Mouse (Mus musculus) CH12.LX (cell line): ENCODE data around the gene Chd2. TPM values are rescaled to one million over a fixed set of nuclear protein-coding genes. Genes with fewer than 3 reads are reported as not detected.

Experiments used
- DNase-seq: peaks from one replicate; pipeline ENCODE4 v3.0.0-alpha.2; 2013; ENCODE audit errors: extremely low read depth
- H3K27ac ChIP-seq: 2 replicates; pipeline ENCODE4 v1.5.1; 2012; ENCODE audit warnings: low read depth, mild to moderate bottlenecking, control low read depth, moderate library complexity; ENCODE audit not compliant: insufficient read depth
- H3K27me3 ChIP-seq: replicated peaks from 2 replicates; pipeline ENCODE3; 2012; ENCODE audit warnings: inconsistent platforms
- H3K36me3 ChIP-seq, 2 experiments: replicated peaks in 1 of 2; 2 replicates each; pipeline versions ENCODE3 to v1.6.1; 2012; ENCODE audit warnings: inconsistent platforms in 1 of 2, low read length in 1 of 2, mild to moderate bottlenecking in 1 of 2, mixed read lengths in 1 of 2, moderate library complexity in 1 of 2; ENCODE audit not compliant: control insufficient read depth in 1 of 2, insufficient read depth in 1 of 2
- H3K4me1 ChIP-seq, 2 experiments: 2 replicates each; pipeline ENCODE4 v1.6.1; 2012; ENCODE audit warnings: inconsistent platforms in 1 of 2, moderate library complexity in 1 of 2; ENCODE audit not compliant: insufficient read depth in 2 of 2, control insufficient read depth in 1 of 2
- H3K4me2 ChIP-seq: 2 replicates; pipeline ENCODE4 v1.6.1; 2012; ENCODE audit warnings: low read depth, mild to moderate bottlenecking, control low read depth; ENCODE audit not compliant: poor library complexity, insufficient read depth, severe bottlenecking
- H3K4me3 ChIP-seq, 3 experiments: fragments of 150-350 bp in 1 of 3; sonication (generic) in 1 of 3; replicated peaks in 1 of 3; 2 replicates each; pipeline versions ENCODE3 to v1.5.1; 2011 to 2012; ENCODE audit warnings: low read depth in 2 of 3, low read length in 2 of 3, mild to moderate bottlenecking in 2 of 3, moderate library complexity in 2 of 3, control low read depth in 1 of 3, improper control_type of control experiment in 1 of 3, inconsistent platforms in 1 of 3, mixed read lengths in 1 of 3; ENCODE audit not compliant: poor library complexity in 1 of 3
- H3K79me2 ChIP-seq: replicated peaks from 2 replicates; pipeline ENCODE4 v1.6.1; 2012; ENCODE audit warnings: mild to moderate bottlenecking, moderate library complexity; ENCODE audit not compliant: control insufficient read depth, poor library complexity, insufficient read depth, severe bottlenecking; ENCODE audit errors: extremely low read depth
- H3K9ac ChIP-seq: 2 replicates; pipeline ENCODE4 v1.6.1; 2012; ENCODE audit warnings: low read depth, mild to moderate bottlenecking, control low read depth, moderate library complexity; ENCODE audit not compliant: insufficient read depth
- H3K9me3 ChIP-seq: replicated peaks from 2 replicates; pipeline ENCODE3; 2012; ENCODE audit warnings: low read length, inconsistent platforms, mixed read lengths
- BHLHE40 ChIP-seq: IDR thresholded peaks from 2 replicates; pipeline ENCODE4 v1.6.1; 2011; ENCODE audit warnings: mild to moderate bottlenecking, low read depth, low read length, improper control_type of control experiment
- CHD1 ChIP-seq: IDR thresholded peaks from 2 replicates; pipeline ENCODE4 v1.6.1; 2012; ENCODE audit warnings: low read depth, low read length, improper control_type of control experiment, inconsistent platforms
- CHD2 ChIP-seq: IDR thresholded peaks from 2 replicates; pipeline ENCODE4 v1.6.1; 2011; ENCODE audit warnings: low read length, improper control_type of control experiment
- CTCF ChIP-seq, 2 experiments: IDR thresholded peaks in 1 of 2; conservative IDR thresholded peaks in 1 of 2; 2 replicates each; pipeline ENCODE4 v1.5.1; 2011 to 2012; ENCODE audit warnings: low read depth in 2 of 2, low read length in 2 of 2, improper control_type of control experiment in 1 of 2, inconsistent platforms in 1 of 2, mild to moderate bottlenecking in 1 of 2, moderate library complexity in 1 of 2
- E2F4 ChIP-seq: IDR thresholded peaks from 2 replicates; pipeline ENCODE4 v1.6.1; 2011; ENCODE audit warnings: low read depth, low read length, improper control_type of control experiment; ENCODE audit not compliant: insufficient replicate concordance
- ELF1 ChIP-seq: IDR thresholded peaks from 2 replicates; pipeline ENCODE4 v1.6.1; 2014; ENCODE audit warnings: low read depth, mild to moderate bottlenecking, inconsistent platforms, low read length, improper control_type of control experiment
- EP300 ChIP-seq: IDR thresholded peaks from 2 replicates; pipeline ENCODE4 v1.6.1; 2011; ENCODE audit warnings: low read length, improper control_type of control experiment
- GABPA ChIP-seq: IDR thresholded peaks from 2 replicates; pipeline ENCODE4 v1.6.1; 2012; ENCODE audit warnings: low read depth, low read length, improper control_type of control experiment, inconsistent platforms; ENCODE audit not compliant: insufficient replicate concordance
- HCFC1 ChIP-seq: IDR thresholded peaks from 2 replicates; pipeline ENCODE4 v1.6.1; 2012; ENCODE audit warnings: low read depth, mild to moderate bottlenecking, inconsistent platforms, low read length, improper control_type of control experiment
- JUN ChIP-seq: IDR thresholded peaks from 2 replicates; pipeline ENCODE4 v1.6.1; 2011; ENCODE audit warnings: low read depth, mild to moderate bottlenecking, low read length, improper control_type of control experiment, moderate library complexity; ENCODE audit not compliant: insufficient read depth
- JUND ChIP-seq: conservative IDR thresholded peaks from 2 replicates; pipeline ENCODE4 v1.6.1; 2011; ENCODE audit warnings: low read depth, low read length, improper control_type of control experiment
- KAT2A ChIP-seq: IDR thresholded peaks from 2 replicates; pipeline ENCODE4 v1.6.1; 2012; ENCODE audit warnings: low read length, improper control_type of control experiment, inconsistent platforms; ENCODE audit not compliant: insufficient replicate concordance
- MAFK ChIP-seq: IDR thresholded peaks from 2 replicates; pipeline ENCODE4 v1.6.1; 2011; ENCODE audit warnings: low read length, improper control_type of control experiment; ENCODE audit not compliant: insufficient replicate concordance
- MAX ChIP-seq: IDR thresholded peaks from 2 replicates; pipeline ENCODE4 v1.6.1; 2011; ENCODE audit warnings: low read length, improper control_type of control experiment
- MAZ ChIP-seq: IDR thresholded peaks from 2 replicates; pipeline ENCODE4 v1.6.1; 2012; ENCODE audit warnings: low read depth, mild to moderate bottlenecking, inconsistent platforms, low read length, improper control_type of control experiment, moderate library complexity
- NRF1 ChIP-seq: IDR thresholded peaks from 2 replicates; pipeline ENCODE4 v1.6.1; 2014; ENCODE audit warnings: low read depth, mild to moderate bottlenecking, inconsistent platforms, low read length, improper control_type of control experiment, moderate library complexity
- RAD21 ChIP-seq: IDR thresholded peaks from 2 replicates; pipeline ENCODE4 v1.6.1; 2011; ENCODE audit warnings: low read depth, mild to moderate bottlenecking, low read length, improper control_type of control experiment, moderate library complexity
- RCOR1 ChIP-seq: conservative IDR thresholded peaks from 2 replicates; pipeline ENCODE4 v1.6.1; 2012; ENCODE audit warnings: low read depth, mild to moderate bottlenecking, inconsistent platforms, low read length, improper control_type of control experiment
- SMC3 ChIP-seq: IDR thresholded peaks from 2 replicates; pipeline ENCODE4 v1.6.1; 2011; ENCODE audit warnings: low read depth, low read length, improper control_type of control experiment
- TBP ChIP-seq: conservative IDR thresholded peaks from 2 replicates; pipeline ENCODE4 v1.6.1; 2011; ENCODE audit warnings: low read depth, low read length, improper control_type of control experiment
- TCF12 ChIP-seq: IDR thresholded peaks from 2 replicates; pipeline ENCODE4 v1.6.1; 2014; ENCODE audit warnings: low read depth, mild to moderate bottlenecking, inconsistent platforms, low read length, improper control_type of control experiment
- UBTF ChIP-seq: IDR thresholded peaks from 2 replicates; pipeline ENCODE4 v1.6.1; 2012; ENCODE audit warnings: low read depth, mild to moderate bottlenecking, inconsistent platforms, low read length, improper control_type of control experiment, moderate library complexity
- ZC3H11A ChIP-seq: IDR thresholded peaks from 2 replicates; pipeline ENCODE4 v1.6.1; 2012; ENCODE audit warnings: low read depth, mild to moderate bottlenecking, inconsistent platforms, low read length, improper control_type of control experiment
- dilution Hi-C: fragments of 300-500 bp; cut with MboI; formaldehyde crosslinking; loops from 2 replicates; pipeline ENCODE4 v1.14.3; 2020; ENCODE audit warnings: low sequenced_read_pairs; ENCODE audit not compliant: extremely low pct_unique_long_range_greater_than_20kb, extremely low pct_ligation_motif_present
- in situ Hi-C: fragments of 300-500 bp; cut with MboI; formaldehyde crosslinking; loops from 3 replicates; pipeline ENCODE4 v1.14.3; 2019; ENCODE audit warnings: low sequenced_read_pairs, low pct_ligation_motif_present, low pct_unique_long_range_greater_than_20kb, mixed read lengths
- polyA plus RNA-seq: library from polyadenylated mRNA; unstranded; fragments of >175 nt; gene quantifications from 2 replicates; pipeline ENCODE4 v1.2.1, GENCODE M21; 2012; ENCODE audit warnings: low read depth; ENCODE audit not compliant: insufficient read length
- total RNA-seq, 2 experiments: library from RNA; depleted of rRNA; stranded (reverse); fragments of 300-350 nt in 1 of 2; fragments of >200 nt in 1 of 2; gene quantifications; 2 replicates each; pipeline ENCODE4 v1.2.3; 2012 to 2014

Gene Chd2
- total and polyA plus RNA-seq, 3 experiments: 23.2 to 39.3 (median 30.9) TPM

DNA sequence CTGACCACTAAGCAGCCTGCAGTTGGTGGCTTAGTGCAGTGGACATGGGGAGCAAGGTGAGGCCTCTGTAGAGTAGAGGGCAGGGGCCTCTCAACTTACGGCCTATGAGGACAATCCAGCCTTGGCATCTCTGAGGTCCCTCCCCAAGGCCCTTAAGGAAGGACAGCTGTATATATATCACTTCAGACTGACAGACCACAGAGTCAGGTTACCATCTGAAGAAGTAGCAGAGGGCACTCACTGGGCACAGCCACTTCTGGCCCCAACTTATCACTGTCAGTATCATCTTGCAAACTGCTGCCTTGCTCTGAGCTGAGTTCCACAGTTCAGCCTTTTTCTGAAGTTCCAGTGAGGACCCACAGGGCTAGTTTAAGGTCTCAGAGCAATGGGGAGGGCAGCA is 139.0 kb downstream of the Chd2 start:
- TF ChIP-seq KAT2A (no peak), JUN (no peak), CHD1 (no peak), NRF1 (no peak), RCOR1 (no peak), UBTF (no peak), TCF12 (no peak), CTCF (conservative IDR thresholded peaks at IDR 0.05 in 1 of 2, IDR thresholded peaks at IDR 0.05 in 1 of 2; ENCODE audit: low read depth in 2 of 2, low read length in 2 of 2) (no peak), RAD21 (no peak), MAFK (no peak), ELF1 (no peak), HCFC1 (no peak), ZC3H11A (no peak), TBP (no peak), MAZ (no peak), BHLHE40 (no peak), MAX (no peak), CHD2 (no peak), JUND (no peak)
- Histone ChIP-seq H3K79me2 (no peaks in the 10 kb centered on the region), H3K4me3 (no peak overlapping the region), H3K4me1 (peaks cover 3 to 11% of the 10 kb centered on the region in 2 experiments; a peak in 3 of 4 replicates), H3K4me2 (no peak overlapping the region), H3K27ac (no peak overlapping the region), H3K9ac (no peak overlapping the region), H3K27me3 (peaks cover 9% of the 10 kb centered on the region), H3K36me3 (no peaks in the 10 kb centered on the region), H3K9me3 (peaks cover 7% of the 10 kb centered on the region)
- dilution Hi-C loops: no loop called here
- DNase-seq: no peak
- in situ Hi-C loops: no loop called here

DNA sequence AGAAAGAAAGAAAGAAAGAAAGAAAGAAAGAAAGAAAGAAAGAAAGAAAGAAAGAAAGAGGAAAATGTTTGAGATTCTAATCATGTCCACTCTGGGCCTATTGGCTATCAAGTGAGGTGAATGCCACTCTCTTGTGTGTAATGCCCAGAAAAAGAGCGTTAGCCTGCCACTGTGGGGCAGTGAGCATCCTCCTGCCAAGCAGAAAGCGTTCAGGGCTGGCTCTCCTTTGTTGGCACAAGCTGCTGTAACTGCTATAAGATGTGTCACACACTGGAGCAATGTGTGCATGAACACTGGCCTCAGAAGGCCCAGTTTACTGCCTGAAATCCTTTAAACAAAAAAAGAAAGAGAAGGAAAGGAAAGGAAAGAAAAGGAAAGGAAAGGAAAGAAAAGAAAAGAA is 139.5 kb downstream of the Chd2 start:
- peaks cover 5% of the 10 kb centered on the region for H3K9me3 ChIP-seq
- H3K79me2 ChIP-seq: no peaks in the 10 kb centered on the region
- no peak for DNase-seq
- no peak overlapping the region for H3K9ac ChIP-seq
- TF ChIP-seq BHLHE40 (no peak), GABPA (no peak), EP300 (no peak), E2F4 (no peak), SMC3 (no peak), NRF1 (no peak)
- no peak overlapping the region for H3K27ac ChIP-seq
- no peaks in the 10 kb centered on the region for H3K36me3 ChIP-seq
- dilution Hi-C loops (no loop called here), in situ Hi-C loops (no loop called here)
- H3K27me3 ChIP-seq: peaks cover 15% of the 10 kb centered on the region
- H3K4me3 ChIP-seq: no peak overlapping the region
- H3K4me1 ChIP-seq: peaks cover 3 to 11% of the 10 kb centered on the region in 2 experiments; a peak in 3 of 4 replicates
- H3K4me2 ChIP-seq: no peak overlapping the region
